Mouse (Mus musculus) cerebellum, adult 2 months (tissue): ENCODE measurements around the gene Lsm2.

Experiments used
- CTCF ChIP-seq: fragments of 200-500 bp; IDR thresholded peaks from 2 replicates; pipeline ENCODE4 v1.5.1; 2011; ENCODE audit warnings: low read depth, mild to moderate bottlenecking, control low read depth, low read length, moderate library complexity, borderline replicate concordance; ENCODE audit not compliant: insufficient read depth
- POLR2A ChIP-seq: fragments of 200-500 bp; IDR thresholded peaks from 2 replicates; pipeline ENCODE4 v1.6.1; 2011; ENCODE audit warnings: low read length, control low read depth, borderline replicate concordance; ENCODE audit not compliant: insufficient read depth

DNA sequence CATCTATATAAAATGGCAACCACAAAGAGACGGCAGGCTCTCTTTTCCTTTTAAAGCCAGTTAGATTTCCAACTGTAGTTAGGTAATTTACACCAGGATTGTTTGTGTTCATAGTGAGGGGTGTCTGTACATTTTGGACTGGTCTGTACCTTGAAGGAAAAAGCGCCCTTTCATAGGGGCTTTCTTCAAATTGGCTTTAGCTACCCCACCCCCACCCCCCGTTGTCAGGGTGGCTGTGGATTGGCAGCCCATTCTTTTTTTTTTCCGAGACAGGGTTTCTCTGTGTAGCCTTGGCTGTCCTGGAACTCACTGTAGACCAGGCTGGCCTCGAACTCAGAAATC, 15.5 kb downstream of the Lsm2 start:
- TF ChIP-seq CTCF (no peak), POLR2A (no peak)
